Mouse (Mus musculus): ENCODE data around the gene Tomm70a.

DNA sequence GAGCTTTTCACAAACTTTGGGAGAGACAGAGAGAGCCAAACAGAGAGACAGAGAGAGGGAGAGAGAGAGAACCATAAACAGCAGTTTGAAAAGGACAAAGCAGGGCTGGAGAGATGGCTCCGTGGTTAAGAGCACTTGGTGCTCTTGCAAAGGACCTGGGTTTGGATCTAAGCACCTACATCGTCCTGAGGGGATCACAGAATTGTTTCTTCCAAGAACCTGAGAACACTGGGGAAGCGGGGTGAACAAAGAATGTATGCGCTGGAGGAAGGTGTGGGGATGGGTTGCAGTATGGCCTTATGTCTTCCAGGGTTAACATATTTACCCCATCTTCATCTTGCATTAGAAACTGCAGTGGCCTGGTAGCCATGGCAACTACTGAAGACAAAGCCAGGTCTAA is 46.7 kb downstream of the Tomm70a start:
- no peak for TF ChIP-seq POLR2A (IDR thresholded peaks at IDR 0.05; ENCODE audit: low read depth, low read length)
- no peak for TF ChIP-seq CTCF (conservative IDR thresholded peaks at IDR 0.05 in 1 of 2, IDR thresholded peaks at IDR 0.05 in 1 of 2; ENCODE audit: low read depth in 2 of 2, low read length in 2 of 2)
- TF ChIP-seq TBP (conservative IDR thresholded peaks at IDR 0.05; ENCODE audit: low read depth, low read length) = no peak
- no peak for TF ChIP-seq NELFE (IDR thresholded peaks at IDR 0.05; ENCODE audit: low read depth, low read length)
- no peak for TF ChIP-seq EP300 (IDR thresholded peaks at IDR 0.05; ENCODE audit: low read length)
- no peak for TF ChIP-seq MAX (IDR thresholded peaks at IDR 0.05; ENCODE audit: low read length)
- no peak for TF ChIP-seq ZNF384 (IDR thresholded peaks at IDR 0.05; ENCODE audit: low read depth, low read length)
